Comparison of ENCODE assay signal across 32 mouse cellular contexts in genomic region chr7:82890317-82890850, GRCm38 (mm10). TPM values are rescaled to one million over a fixed set of nuclear protein-coding genes. Genes with fewer than 3 reads are reported as not detected.
DNase-seq lines count a peak whose midpoint lies in the region; ATAC-seq lines count a peak whose summit lies in the region.
"Had no signal": no experiment of that assay in that cellular context is flagged by ENCODE, and none has a peak within 500 bp of the region (broad histone marks: within the 10 kb centered on the region; RNA-seq: fewer than 3 reads in every experiment).

No protein-coding gene starts in this region.

- no peaks in the 10 kb centered on the region for H3K9me3 ChIP-seq in hindbrain, embryonic 16.5 days (ENCODE audit: control insufficient read depth, low read length)
- H3K9me3 ChIP-seq: embryonic facial prominence, embryonic 10.5 days; embryonic facial prominence, embryonic 15.5 days; forebrain, embryonic 13.5 days; hindbrain, embryonic 12.5 days; limb, embryonic 10.5 days; limb, embryonic 15.5 days; liver, embryonic 13.5 days; neural tube, embryonic 12.5 days; stomach, embryonic 15.5 days had no signal

- H3K27me3 ChIP-seq in hindbrain, embryonic 16.5 days (replicated peaks; ENCODE audit: control insufficient read depth, insufficient read depth, low read length), result no peaks in the 10 kb centered on the region
- H3K27me3 ChIP-seq: embryonic facial prominence, embryonic 15.5 days; forebrain, embryonic 13.5 days; hindbrain, embryonic 12.5 days; limb, embryonic 15.5 days; liver, embryonic 13.5 days; neural tube, embryonic 12.5 days; stomach, embryonic 15.5 days had no signal

- ATAC-seq in hematopoietic stem cell, adult 5-6 weeks (replicated peaks in 1 of 2; ENCODE audit: insufficient read depth in 1 of 2, low FRiP score in 2 of 2, low TSS enrichment in 1 of 2, low read depth in 1 of 2, poor library complexity in 2 of 2, severe bottlenecking in 2 of 2), result peak; percentile 17 to 61; a peak in 2 of 4 replicates
- peak; percentile 41; the same call in 1 of the 2 replicates for ATAC-seq in neutrophil, adult 5-6 weeks (ENCODE audit: extremely low read depth, insufficient number of reproducible peaks, low FRiP score, poor library complexity, severe bottlenecking)
- ATAC-seq in hindbrain, embryonic 16.5 days, result no peak
- ATAC-seq: CD4-positive, CD25-positive, alpha-beta regulatory T cell, adult 4 months; forebrain, embryonic 13.5 days; intestine, postnatal 0 days; lung, postnatal 0 days; midbrain, embryonic 16.5 days had no signal

- H3K27ac ChIP-seq in hindbrain, embryonic 16.5 days (ENCODE audit: low read depth, low read length), result no peak overlapping the region
- H3K27ac ChIP-seq: embryonic facial prominence, embryonic 10.5 days; embryonic facial prominence, embryonic 15.5 days; forebrain, embryonic 13.5 days; heart, adult 2 months; hindbrain, embryonic 12.5 days; limb, embryonic 10.5 days; limb, embryonic 15.5 days; liver, embryonic 13.5 days; neural tube, embryonic 12.5 days; stomach, embryonic 15.5 days had no signal

- peak; percentile 71 for DNase-seq in heart, adult 11 months
- no peak for DNase-seq in heart, adult 9 months (ENCODE audit: low spot score in 2 of 2)
- DNase-seq in 416B (ENCODE audit: low read depth), result peak; percentile 55
- DNase-seq in cerebellum, postnatal 14 days, result no peak
- DNase-seq: adrenal gland, postnatal 36 days; cerebellum, adult 18-20 months; cerebellum, postnatal 10 days; gastrocnemius, postnatal 14 days; heart, adult 2 months; kidney, adult 9 months; kidney, postnatal 10 days; layer of hippocampus, adult 9-11 months; liver, embryonic 13.5 days; lung, adult 18-20 months; lung, postnatal 4 days; right cerebral cortex, postnatal 14 days; thymus, adult 18-20 months had no signal

- no peak overlapping the region for H3K9ac ChIP-seq in hindbrain, embryonic 16.5 days (ENCODE audit: low read depth, low read length)
- H3K9ac ChIP-seq: embryonic facial prominence, embryonic 15.5 days; forebrain, embryonic 13.5 days; hindbrain, embryonic 12.5 days; limb, embryonic 15.5 days; liver, embryonic 13.5 days; neural tube, embryonic 12.5 days; stomach, embryonic 15.5 days had no signal

- no peaks in the 10 kb centered on the region for H3K4me1 ChIP-seq in hindbrain, embryonic 16.5 days (ENCODE audit: control insufficient read depth, insufficient read depth, low read depth, low read length)
- H3K4me1 ChIP-seq: embryonic facial prominence, embryonic 10.5 days; forebrain, embryonic 13.5 days; hindbrain, embryonic 12.5 days; limb, embryonic 15.5 days; liver, embryonic 13.5 days; neural tube, embryonic 12.5 days; stomach, embryonic 15.5 days had no signal

- WGBS in hindbrain, embryonic 16.5 days, result 80% methylated on average over 6 of the region's 6 CpGs

- no peaks in the 10 kb centered on the region for H3K36me3 ChIP-seq in hindbrain, embryonic 16.5 days (ENCODE audit: control insufficient read depth, insufficient read depth, low read length)
- H3K36me3 ChIP-seq: embryonic facial prominence, embryonic 10.5 days; embryonic facial prominence, embryonic 15.5 days; hindbrain, embryonic 12.5 days; limb, embryonic 10.5 days; limb, embryonic 15.5 days; liver, embryonic 13.5 days; neural tube, embryonic 12.5 days; stomach, embryonic 15.5 days had no signal

- H3K4me2 ChIP-seq in hindbrain, embryonic 16.5 days (ENCODE audit: low read length), result no peak overlapping the region
- H3K4me2 ChIP-seq: embryonic facial prominence, embryonic 15.5 days; forebrain, embryonic 13.5 days; hindbrain, embryonic 12.5 days; limb, embryonic 15.5 days; liver, embryonic 13.5 days; neural tube, embryonic 12.5 days; stomach, embryonic 15.5 days had no signal

- H3K4me3 ChIP-seq in hindbrain, embryonic 16.5 days (ENCODE audit: low read length), result no peak overlapping the region
- H3K4me3 ChIP-seq: embryonic facial prominence, embryonic 10.5 days; embryonic facial prominence, embryonic 15.5 days; forebrain, embryonic 13.5 days; heart, adult 2 months; hindbrain, embryonic 12.5 days; limb, embryonic 10.5 days; limb, embryonic 15.5 days; liver, embryonic 13.5 days; neural tube, embryonic 12.5 days; stomach, embryonic 15.5 days had no signal

RNA-seq across cellular contexts. Expression of gene Mex3b, which starts 23.3 kb away (rescaled TPM):
- total RNA-seq in hematopoietic stem cell, adult 5-6 weeks (2017), result 10.7 and 11.7 TPM in 2 replicates
- total RNA-seq in neutrophil, adult 5-6 weeks (2017), result 7.1 and 8.6 TPM in 2 replicates
- polyA plus RNA-seq in hindbrain, embryonic 16.5 days (2015; fragmentation: Nextera tagmentation; extraction: Ambion mirVana), result 20.7 and 21.6 TPM in 2 replicates

Comparison
In these comparisons a context has a peak if more than half of its experiments do, and no peak if none do; other contexts are left out.
1. DNase-seq: peak in heart, adult 11 months (single experiment) and 416B (single experiment); none in heart, adult 9 months (0 of 2) and cerebellum, postnatal 14 days (0 of 2).